Mouse (Mus musculus) embryo, embryonic 10.5 days (tissue): ENCODE results near the gene Cachd1.
A peak's percentile ranks its signal among the peaks of the same experiment; 100 is the strongest.

Experiments used
- DNase-seq: peaks from one replicate; pipeline ENCODE4 v3.0.0-alpha.2; 2015; ENCODE audit warnings: low spot score

Gene Cachd1

GRCm38 (mm10) chr4:100922816-100923554, 146.5 kb downstream of the Cachd1 start:
- DNase-seq = peak; percentile 35

DNA sequence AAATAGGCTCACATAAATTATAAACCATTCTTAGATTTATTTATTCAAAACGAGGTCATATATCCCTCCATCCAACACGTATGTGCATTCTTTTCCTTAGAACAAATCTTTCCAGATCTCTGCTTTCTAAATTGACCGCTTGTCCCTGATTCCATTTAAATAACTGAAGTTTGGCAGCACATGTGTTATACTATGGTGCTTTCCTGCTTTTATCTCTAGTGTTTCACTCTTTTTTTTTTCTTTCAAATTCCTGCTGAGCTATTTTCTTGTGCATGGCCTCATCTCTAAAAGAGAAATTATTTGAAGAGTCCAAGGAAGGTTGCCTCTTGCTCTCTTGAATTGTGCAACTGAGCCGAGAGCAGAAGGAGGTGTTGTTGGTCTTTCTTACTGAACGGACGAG, 147.1 kb downstream of the Cachd1 start:
- no peak for DNase-seq

DNA sequence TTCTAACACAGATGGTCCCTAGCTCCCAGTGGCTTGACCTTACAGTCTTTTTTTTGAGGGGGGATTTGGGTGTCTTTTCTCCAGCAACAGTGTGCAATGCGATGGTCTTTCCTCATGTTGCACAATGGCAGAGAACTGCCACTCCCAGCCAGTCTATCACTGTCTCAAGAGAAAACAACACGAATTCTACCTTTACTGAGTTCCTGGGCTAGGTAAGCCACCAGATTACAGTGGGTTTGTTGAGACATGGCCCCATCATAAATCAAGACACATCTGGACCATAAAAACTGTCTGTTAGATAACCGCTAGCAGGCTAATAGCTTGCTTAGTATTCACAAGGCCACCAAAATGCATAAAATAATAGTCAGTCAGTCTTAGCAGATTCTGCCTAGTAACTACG, 147.8 kb downstream of the Cachd1 start:
- no peak for DNase-seq

GRCm38 (mm10) chr4:100925153-100925552, 148.7 kb downstream of the Cachd1 start:
- DNase-seq = no peak

DNA sequence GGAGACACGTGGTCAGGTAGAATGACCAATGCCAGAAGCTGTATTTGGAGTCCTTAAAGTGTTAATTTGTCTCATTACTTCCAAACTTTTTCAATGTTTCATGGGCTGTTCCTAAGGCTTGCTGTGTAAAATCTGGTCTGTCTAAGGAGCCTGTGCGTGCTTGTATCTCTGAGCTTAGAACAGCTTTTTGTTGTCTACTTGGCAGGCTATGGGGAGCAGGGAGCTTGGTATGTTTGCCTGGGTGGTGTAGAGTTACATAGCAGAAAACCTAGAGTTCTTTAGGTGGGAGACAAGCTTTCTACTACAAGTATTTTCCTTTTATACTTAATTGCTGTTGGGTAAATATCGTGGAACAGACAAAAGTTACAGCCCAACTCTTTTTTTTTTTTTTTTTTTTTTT, 150.1 kb downstream of the Cachd1 start:
- DNase-seq = no peak

GRCm38 (mm10) chr4:100927059-100927458, 150.6 kb downstream of the Cachd1 start:
- DNase-seq = peak; percentile 43

GRCm38 (mm10) chr4:100943689-100944088, 167.2 kb downstream of the Cachd1 start:
- DNase-seq = no peak

DNA sequence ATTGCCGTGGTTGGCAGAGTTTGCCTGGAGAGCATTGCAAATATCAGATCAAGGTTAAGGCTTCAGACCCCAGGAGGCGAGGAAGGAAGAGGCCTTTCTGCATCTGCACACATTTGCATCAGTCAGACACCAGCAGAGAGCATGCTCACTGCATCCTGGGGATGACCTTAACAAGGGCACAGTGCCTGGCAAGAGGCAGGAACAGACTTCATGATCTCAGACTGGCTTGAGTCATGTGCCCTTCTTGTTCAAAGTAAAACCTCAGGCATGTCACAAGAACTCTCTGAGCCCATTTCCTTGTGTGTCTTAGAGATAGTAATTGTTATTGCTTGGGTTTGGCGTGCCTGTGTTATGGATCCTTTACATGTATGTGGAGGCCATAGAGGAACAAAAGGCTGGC, 167.8 kb downstream of the Cachd1 start:
- DNase-seq = no peak

GRCm38 (mm10) chr4:100945171-100945899, 168.9 kb downstream of the Cachd1 start:
- no peak for DNase-seq

DNA sequence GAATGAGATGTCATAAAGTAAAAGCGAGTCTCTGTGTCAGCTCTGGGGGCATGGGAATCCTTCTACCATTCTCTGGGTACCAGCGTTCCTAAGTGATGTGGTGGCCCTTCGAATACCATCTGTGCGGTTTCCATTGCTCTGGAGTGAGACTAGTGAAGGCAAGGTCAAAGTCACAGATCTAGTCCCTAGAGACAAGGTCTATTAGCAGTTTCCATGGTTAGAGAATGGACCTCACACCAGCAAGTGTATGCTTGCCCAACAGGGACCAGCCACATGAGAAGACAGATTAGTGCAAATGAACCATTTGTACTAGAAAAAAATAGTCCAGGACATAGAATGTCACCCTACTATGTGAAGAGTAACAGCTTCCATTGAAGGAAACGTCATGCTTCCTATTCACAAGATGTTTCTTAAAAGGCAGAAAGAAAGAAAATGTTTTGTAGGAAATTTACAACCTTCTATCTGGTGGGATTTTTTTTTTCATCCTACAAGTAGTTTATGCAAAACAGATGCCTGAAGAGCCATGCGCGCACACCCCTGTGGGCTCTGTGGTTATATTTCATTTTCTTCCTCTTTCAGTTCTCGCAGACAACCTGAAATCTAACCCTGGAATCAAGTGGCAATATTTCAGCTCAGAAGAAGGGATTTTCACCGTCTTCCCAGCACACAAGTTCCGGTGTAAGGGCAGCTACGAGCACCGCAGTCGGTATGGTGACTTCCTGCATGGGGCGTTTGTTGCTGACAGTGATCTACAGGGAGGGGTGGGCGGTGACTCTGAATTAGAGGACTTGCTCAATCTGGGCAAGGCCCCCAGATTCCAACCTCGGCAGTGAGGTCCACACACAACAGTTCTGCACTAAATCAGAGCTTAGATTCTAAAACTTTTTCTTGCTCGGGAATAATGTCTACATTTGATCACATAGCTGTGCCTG, 172.3 kb downstream of the Cachd1 start:
- DNase-seq = no peak

GRCm38 (mm10) chr4:100950316-100950715, 173.8 kb downstream of the Cachd1 start:
- DNase-seq = no peak

DNA sequence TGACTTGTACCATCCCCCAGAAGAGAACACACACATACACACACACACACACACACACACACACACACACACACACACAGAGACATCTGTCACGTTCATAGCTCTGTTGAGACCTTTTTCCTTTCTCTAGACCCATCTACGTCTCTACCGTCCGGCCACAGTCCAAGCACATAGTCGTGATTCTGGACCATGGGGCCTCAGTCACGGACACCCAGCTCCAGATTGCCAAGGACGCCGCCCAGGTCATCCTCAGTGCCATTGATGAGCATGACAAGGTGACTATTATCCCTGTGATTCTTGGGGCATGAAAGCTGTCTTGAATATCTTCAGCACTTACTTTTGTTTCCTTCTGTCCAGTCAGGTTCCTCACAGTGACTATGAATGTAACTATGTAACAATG, 175.4 kb downstream of the Cachd1 start:
- DNase-seq = no peak

GRCm38 (mm10) chr4:100963341-100963740, 186.9 kb downstream of the Cachd1 start:
- DNase-seq = no peak

DNA sequence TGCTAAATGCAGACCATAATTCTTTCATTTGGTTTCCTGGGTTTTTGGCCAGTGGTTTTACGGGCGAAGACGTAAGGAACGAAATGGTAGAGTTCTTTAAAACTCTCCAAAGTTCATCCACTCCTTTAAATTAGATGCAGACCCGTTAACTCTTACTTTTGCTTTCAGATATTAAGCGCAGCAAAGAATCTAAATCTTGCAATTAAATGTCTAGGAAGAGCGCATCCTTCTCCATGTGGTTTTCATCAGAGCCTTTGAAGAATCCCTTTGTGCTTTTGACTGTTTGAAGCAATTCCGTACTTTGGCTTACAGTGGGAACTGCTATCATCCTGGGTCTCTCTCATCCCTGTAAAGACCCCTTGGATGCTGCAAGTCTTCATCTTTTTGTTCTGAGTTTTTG, 187.3 kb downstream of the Cachd1 start:
- DNase-seq = no peak

DNA sequence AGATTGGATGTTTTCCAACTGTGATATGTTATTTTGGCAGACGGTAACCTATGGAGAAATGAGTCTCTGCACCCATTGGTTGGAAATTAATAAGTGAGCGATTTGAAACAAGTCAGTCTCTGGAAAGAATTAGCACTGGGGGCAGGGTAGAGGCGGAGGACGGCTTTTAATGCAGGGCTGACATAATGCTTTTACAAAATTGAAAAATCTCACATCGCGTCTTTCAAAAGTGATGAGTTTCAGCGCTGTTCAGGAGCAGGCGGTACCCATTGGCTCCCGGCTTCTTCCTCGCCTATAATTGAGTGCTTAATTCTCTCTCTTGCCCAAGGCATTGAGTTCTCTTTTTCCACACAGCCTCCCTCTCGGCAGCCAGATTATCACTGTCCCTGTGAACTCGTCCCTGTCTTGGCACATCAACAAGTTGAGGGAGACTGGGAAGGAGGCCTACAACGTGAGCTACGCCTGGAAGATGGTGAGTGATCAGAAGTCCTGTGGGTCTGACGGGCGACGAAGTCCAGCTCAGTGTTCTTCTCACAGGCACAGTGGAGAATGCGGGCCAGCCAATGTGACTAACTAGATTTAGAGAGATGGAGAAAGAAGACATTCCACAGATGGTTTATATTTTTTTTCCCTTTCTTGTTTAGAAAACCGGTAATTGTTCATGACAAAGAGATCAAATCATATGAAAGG, 191.4 kb downstream of the Cachd1 start:
- no peak for DNase-seq

GRCm38 (mm10) chr4:100973641-100974454, 197.4 kb downstream of the Cachd1 start:
- peak; percentile 78 for DNase-seq

GRCm38 (mm10) chr4:100974455-100975035, 198.1 kb downstream of the Cachd1 start:
- peak; percentile 83 for DNase-seq

DNA sequence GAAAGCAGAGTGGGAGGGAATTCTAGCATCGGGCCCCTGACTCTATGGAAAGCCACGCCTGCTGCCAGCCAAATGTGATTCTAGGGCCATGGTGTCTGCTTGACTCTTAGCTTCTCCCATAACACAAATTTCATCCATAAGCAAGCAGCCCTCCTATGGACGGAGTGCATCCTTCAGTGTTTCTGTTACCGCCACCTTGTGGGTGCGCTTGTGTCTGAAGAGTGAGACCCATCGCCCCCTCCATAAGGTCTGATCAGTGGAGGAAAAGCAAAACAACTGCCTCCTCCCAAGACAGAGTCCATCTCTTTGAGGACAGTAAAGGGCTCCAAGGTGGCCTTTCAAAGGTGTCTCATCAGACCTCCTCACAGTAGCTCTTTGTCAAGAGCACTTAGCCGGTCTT, 201.0 kb downstream of the Cachd1 start:
- DNase-seq = peak; percentile 27

GRCm38 (mm10) chr4:100987187-100987586, 210.7 kb downstream of the Cachd1 start:
- DNase-seq = no peak

GRCm38 (mm10) chr4:100988231-100988799, 211.8 kb downstream of the Cachd1 start:
- DNase-seq = peak; percentile 75
